Mouse (Mus musculus) retina, postnatal 7 days (tissue): ENCODE measurements around the gene Smo.

Experiments used
- DNase-seq: peaks from one replicate; pipeline ENCODE4 v3.0.0-alpha.2; 2012; ENCODE audit warnings: low read depth, low spot score

Smo gene

GRCm38 (mm10) chr6:29735336-29735688 lies at the start of gene Smo:
TSS of gene Smo (plus strand) at chr6:29735503.
- DNase-seq = peak; percentile 49

- no peak for DNase-seq
These were observed 49.4 kb upstream of the Smo start for GRCm38 (mm10) chr6:29685952-29686351.

GRCm38 (mm10) chr6:29689458-29689857 lies 45.8 kb upstream of the Smo start:
- no peak for DNase-seq

- DNase-seq = peak; percentile 84
These were observed 41.4 kb upstream of the Smo start, which contains the start of gene Tspan33 for GRCm38 (mm10) chr6:29693953-29694352. TSS of gene Tspan33 (plus strand) at chr6:29694222.

GRCm38 (mm10) chr6:29694375-29695289 lies 40.7 kb upstream of the Smo start:
- no peak for DNase-seq

- DNase-seq = no peak
These were observed 40.0 kb upstream of the Smo start for GRCm38 (mm10) chr6:29695290-29695674.

GRCm38 (mm10) chr6:29695975-29696374 lies 39.3 kb upstream of the Smo start:
- no peak for DNase-seq

GRCm38 (mm10) chr6:29697139-29697538 lies 38.2 kb upstream of the Smo start:
- no peak for DNase-seq

GRCm38 (mm10) chr6:29697548-29697947 lies 37.8 kb upstream of the Smo start:
- no peak for DNase-seq

- DNase-seq = no peak
These were observed 36.1 kb upstream of the Smo start for GRCm38 (mm10) chr6:29699085-29699745.

GRCm38 (mm10) chr6:29701051-29701450 lies 34.3 kb upstream of the Smo start:
- DNase-seq = no peak

- no peak for DNase-seq
These were observed 33.2 kb upstream of the Smo start for GRCm38 (mm10) chr6:29702126-29702525.

GRCm38 (mm10) chr6:29704143-29704542 lies 31.2 kb upstream of the Smo start:
- DNase-seq = no peak

- no peak for DNase-seq
These were observed 27.4 kb upstream of the Smo start for GRCm38 (mm10) chr6:29707902-29708301.

- DNase-seq = no peak
These were observed 24.0 kb upstream of the Smo start for GRCm38 (mm10) chr6:29711318-29711717.

GRCm38 (mm10) chr6:29712011-29712584 lies 23.2 kb upstream of the Smo start:
- peak; percentile 58 for DNase-seq

- no peak for DNase-seq
These were observed 18.5 kb upstream of the Smo start for GRCm38 (mm10) chr6:29716624-29717365.

- no peak for DNase-seq
These were observed 17.8 kb upstream of the Smo start for GRCm38 (mm10) chr6:29717541-29717940.

- no peak for DNase-seq
These were observed 17.3 kb upstream of the Smo start for GRCm38 (mm10) chr6:29717952-29718521.

- DNase-seq = peak; percentile 14
These were observed 16.4 kb upstream of the Smo start for GRCm38 (mm10) chr6:29718894-29719329.

- no peak for DNase-seq
These were observed 13.4 kb upstream of the Smo start for GRCm38 (mm10) chr6:29721890-29722289.
